Mouse (Mus musculus) right cerebral cortex, postnatal 36 days (tissue): ENCODE measurements at regions not wholly inside any gene's neighbourhood (a gene's known extent, or its start where the extent isn't known, plus 50 kb on each side); places are given as distances from the start of the nearest gene placed in this dataset.

Source experiments
- DNase-seq, 2 experiments: peaks; one replicate each; pipeline ENCODE4 v3.0.0; 2022; ENCODE audit warnings: low spot score in 2 of 2, mixed read lengths in 1 of 2

- no peak for DNase-seq
Measured at GRCm38 (mm10) chr4:97132650-97133049, 50.3 kb downstream of the Gm10192 start.

- DNase-seq: peak; percentile 3 to 25
Measured at GRCm38 (mm10) chr4:97127780-97128179, 55.2 kb downstream of the Gm10192 start.

- DNase-seq: no peak
Measured at GRCm38 (mm10) chr4:97123861-97124260, 59.1 kb downstream of the Gm10192 start.

DNA sequence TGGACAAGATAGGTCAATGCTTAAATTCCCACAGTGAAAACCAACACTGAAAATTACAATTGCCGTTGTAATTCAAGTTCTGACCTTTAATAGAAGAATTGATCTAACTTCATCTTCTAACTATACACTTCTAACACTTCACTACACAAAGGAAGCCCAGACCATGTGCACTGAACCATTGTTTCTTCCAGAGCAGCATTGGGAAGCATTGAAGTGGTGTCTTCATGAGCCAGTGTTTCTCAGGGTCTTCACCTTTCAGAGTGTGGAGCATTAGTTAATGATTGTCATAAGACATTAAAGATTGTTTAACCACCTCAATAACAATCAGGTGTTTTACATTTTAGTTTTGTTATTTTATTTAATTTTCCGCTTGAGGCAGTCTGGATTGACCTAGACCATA is 61.0 kb downstream of the Gm10192 start:
- no peak for DNase-seq

DNA sequence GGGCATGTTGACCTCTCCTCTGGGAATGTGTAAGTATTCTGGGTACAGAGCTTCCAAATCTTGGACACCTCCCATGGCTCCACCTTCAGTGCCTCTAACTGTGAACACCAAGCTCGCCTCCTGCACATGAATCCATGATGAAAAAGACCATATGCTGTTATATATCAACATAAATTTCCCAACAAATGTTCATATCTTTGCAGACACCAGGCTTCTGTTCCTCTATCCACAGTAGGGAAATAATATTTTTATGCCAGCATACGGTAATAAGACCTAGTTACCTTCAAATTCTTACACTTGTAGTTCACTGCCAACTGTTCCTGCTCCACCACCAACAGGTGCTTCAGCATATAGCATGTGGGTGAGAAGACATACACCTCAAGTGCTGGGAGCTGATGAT is 63.5 kb downstream of the Gm10192 start:
- DNase-seq: no peak

DNA sequence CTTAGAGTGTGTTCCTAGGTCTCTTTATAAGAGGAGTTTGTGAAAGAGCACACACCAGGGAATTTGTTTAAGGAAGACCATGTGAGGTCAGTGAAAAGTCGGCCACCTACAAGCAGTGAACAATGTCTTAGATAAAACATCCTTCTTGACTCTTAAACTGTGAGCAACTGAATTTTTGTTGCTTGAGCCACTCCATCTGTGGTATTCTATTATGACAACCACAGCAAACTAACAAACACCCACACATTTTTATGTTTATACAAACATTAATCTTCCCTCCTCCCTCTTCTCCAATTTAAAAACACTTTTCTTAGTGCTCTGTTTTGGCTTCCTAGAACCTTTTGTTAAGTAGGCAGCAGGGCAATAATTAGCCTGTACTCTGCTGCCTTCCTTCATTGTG is 66.0 kb downstream of the Gm10192 start:
- DNase-seq: no peak

DNA sequence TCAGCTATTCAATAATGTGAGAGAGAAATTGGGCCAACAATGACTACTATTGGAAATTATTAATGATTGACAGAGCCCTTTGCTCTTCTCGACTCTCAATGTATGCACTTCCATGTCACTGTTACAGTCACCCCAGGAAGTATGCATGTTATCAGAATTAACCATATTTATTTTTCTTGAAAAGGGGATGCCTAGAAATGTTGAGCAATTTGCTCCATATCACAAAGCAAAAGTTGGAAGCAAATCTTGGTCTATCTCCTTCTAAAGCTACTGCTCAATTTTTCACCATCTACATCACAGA is 80.3 kb downstream of the Gm10192 start:
- DNase-seq: no peak

DNA sequence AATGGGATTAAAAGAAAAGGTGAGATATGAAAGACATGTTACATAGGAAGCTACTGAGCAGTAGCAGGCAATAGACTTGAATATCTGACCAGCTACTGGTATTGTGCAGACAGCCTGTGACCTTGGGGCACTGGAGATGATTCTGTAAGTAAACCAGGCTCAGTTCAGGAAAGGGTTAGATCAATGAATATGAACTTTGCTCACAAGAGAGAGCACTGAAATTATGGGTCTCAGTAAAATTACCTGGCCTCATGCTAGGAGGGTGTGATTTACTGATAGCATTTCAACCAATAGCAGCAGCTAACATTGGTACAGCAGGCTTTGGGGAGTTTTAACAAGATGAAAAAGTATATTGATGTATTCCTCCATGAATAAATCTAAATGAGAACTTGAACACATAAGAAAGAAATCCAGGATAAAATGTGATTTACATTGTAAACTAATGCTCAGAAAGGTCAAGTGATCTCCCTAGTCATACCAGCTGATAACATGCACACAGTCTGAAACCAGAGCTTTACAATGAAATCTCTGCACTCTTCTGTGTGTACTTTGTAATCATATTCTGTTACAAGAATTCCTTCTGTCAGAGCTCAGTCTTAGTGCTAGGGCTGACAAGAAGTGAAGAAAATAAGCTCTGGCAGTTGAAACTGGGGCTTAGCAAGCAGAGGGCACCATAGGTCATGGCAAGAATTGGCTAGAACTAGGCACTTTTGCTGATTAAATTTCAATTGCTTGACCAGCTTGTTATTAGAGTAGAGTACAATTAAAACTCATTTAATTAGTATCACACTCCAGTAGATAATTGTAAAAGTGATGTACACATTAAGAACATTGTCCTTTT is 80.8 kb downstream of the Gm10192 start:
- DNase-seq: no peak

DNA sequence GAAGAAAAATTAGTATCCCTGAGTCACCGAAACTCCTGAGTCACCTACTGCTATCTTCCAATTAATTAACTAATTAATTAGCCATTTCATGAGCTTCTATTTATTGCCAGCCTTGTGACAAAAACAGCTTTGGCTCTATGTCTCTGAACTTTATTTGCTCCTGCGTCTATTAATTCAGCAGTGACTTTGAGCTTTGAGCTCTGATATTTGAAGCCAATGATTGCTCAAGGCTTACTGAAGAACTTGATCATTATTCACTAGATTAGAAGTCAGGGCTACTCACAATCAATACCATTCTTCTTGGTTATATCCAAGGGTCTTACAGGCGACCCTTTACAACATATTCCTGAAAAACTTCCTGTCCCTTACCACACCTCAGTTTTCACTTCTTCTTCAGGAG is 83.2 kb downstream of the Gm10192 start:
- DNase-seq: no peak

GRCm38 (mm10) chr4:97093576-97093975 is 89.4 kb downstream of the Gm10192 start:
- no peak for DNase-seq

GRCm38 (mm10) chr4:97050735-97051134 is 132.2 kb downstream of the Gm10192 start:
- DNase-seq: no peak

DNA sequence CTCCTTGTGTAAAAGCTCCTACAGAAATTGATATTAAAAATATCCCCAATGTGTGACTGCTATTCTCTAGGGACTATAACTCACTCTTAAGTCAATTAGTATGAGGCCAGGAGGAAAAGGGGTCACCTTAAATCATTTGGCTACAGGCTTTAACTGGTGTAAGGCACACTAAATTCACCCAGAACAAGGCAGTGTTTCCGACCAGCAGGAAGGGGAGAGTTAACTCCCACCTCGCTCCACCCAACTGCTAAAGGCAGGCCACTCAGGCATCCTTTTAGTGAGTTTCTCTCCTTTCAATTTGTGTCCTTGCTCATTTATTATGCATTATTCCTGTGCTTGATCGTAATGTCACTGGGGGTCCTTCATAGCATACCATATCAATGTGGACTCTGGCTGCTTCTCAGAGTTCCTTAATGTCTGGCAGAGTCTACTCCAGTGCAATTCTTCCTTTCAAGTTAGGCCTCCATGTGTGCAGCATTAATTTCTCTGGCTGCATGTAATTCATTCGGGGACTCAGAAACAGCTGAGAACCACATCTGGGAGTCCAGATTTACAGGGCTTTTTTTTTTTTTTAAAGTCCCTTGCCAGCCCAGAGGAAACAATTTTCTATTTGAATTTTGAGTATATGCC is 133.8 kb downstream of the Gm10192 start:
- no peak for DNase-seq

GRCm38 (mm10) chr4:97037693-97038348 is 145.1 kb downstream of the Gm10192 start:
- peak; percentile 13 to 58 for DNase-seq

GRCm38 (mm10) chr4:97028938-97029337 is 154.0 kb downstream of the Gm10192 start:
- DNase-seq: no peak

DNA sequence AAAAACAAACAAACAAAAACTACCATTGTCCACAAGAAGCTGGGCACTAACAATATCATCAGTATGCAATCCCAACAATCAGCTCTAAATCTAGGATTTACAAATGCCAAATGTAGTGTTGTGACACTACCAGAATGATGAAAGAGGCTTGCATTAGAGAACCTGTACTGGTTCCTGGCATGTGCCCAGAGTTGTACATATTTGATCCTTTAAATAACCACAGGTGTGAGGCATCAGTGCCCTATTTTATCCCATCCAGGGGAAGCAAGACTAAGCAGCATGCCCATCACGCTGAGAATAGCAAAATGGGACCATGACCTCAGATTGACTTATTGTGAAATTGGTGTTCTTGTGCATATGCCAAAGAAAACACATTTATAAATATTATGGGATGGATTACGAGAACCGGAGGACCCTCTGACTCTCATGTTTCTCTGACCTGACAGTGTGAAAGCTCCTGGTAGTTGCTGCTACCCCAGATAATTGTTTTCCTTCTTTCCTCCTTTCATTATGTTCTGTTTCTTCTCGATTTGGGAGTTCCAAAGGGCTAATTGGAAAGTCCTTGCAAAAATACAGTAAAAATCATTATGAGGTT is 157.4 kb downstream of the Gm10192 start:
- no peak for DNase-seq

GRCm38 (mm10) chr4:97001321-97001720 is 181.6 kb downstream of the Gm10192 start:
- DNase-seq: no peak

DNA sequence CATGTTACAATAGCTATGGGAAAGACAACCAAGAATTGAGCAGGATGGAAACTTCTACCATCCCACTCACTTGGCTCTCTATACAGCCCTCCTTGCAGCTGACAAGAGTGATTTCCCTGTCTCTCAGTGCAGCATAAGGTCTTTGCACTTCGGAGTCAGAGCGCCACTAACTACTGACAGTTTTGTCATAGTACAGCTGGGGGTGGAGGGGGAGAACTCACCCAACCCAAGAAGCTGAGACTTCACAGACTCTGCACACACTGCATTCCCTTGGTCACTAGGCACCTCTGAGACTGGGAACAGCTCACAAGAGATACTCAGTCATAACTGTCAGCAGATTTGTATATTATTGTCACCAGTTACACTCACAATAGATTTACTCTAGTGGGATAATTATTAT is 195.3 kb upstream of the Gm12695 start:
- DNase-seq: no peak

GRCm38 (mm10) chr4:96979876-96980275 is 194.9 kb upstream of the Gm12695 start:
- no peak for DNase-seq

- DNase-seq: no peak
Measured at GRCm38 (mm10) chr4:96974935-96975334, 189.9 kb upstream of the Gm12695 start.

GRCm38 (mm10) chr4:96973804-96974203 is 188.8 kb upstream of the Gm12695 start:
- no peak for DNase-seq

DNA sequence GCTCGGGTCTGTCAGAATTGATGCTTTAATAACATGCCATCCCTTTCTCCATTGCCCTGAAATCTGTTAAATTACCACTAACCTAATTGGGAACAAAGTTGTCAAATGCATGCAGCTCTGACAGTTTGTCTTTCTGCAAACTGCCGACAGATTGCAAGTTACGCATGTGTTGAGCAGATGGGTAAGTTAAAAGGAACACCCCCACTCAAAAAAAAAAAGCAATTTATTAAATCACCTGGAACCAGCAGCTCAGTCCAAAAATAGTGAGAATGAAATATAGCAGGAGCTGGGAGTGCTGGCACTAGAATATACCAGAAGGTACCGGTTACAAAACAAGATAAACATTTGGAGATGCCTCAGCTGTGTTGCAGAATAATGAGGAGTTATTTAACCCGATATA is 184.2 kb upstream of the Gm12695 start:
- peak; percentile 2 to 3 for DNase-seq

GRCm38 (mm10) chr4:96968545-96969164 is 183.7 kb upstream of the Gm12695 start:
- DNase-seq: peak; percentile 8 to 46
